Mouse (Mus musculus) forebrain, embryonic 15.5 days (tissue): Measurements from ENCODE around the gene Invs. TPM values are rescaled to one million over a fixed set of nuclear protein-coding genes. Genes with fewer than 3 reads are reported as not detected.

Experiments used
- ATAC-seq: fragments of 200-750 bp; cut with Nextera tagmentation; replicated peaks from 2 replicates; pipeline ENCODE4 v1.8.0; 2017; ENCODE audit warnings: mild to moderate bottlenecking, moderate TSS enrichment, moderate library complexity
- H3K27ac ChIP-seq: fragments of 300-500 bp; sonication (generic); replicated peaks from 2 replicates; pipeline ENCODE4 v1.5.1; 2015; ENCODE audit warnings: mild to moderate bottlenecking, inconsistent platforms
- H3K27me3 ChIP-seq: fragments of 300-500 bp; sonication (generic); 2 replicates; pipeline ENCODE4 v1.6.1; 2015; ENCODE audit warnings: inconsistent platforms
- H3K36me3 ChIP-seq: fragments of 300-500 bp; sonication (generic); 2 replicates; pipeline ENCODE4 v1.6.1; 2015; ENCODE audit warnings: mild to moderate bottlenecking, inconsistent platforms
- H3K4me1 ChIP-seq: fragments of 300-500 bp; sonication (generic); 2 replicates; pipeline ENCODE4 v1.6.1; 2015; ENCODE audit warnings: inconsistent platforms
- H3K4me2 ChIP-seq: fragments of 300-500 bp; sonication (generic); replicated peaks from 2 replicates; pipeline ENCODE4 v1.6.1; 2015; ENCODE audit warnings: mild to moderate bottlenecking, inconsistent platforms
- H3K4me3 ChIP-seq: fragments of 300-500 bp; sonication (generic); 2 replicates; pipeline ENCODE4 v1.5.1; 2015; ENCODE audit warnings: mild to moderate bottlenecking, inconsistent platforms
- H3K9ac ChIP-seq: fragments of 300-500 bp; sonication (generic); replicated peaks from 2 replicates; pipeline ENCODE4 v1.6.1; 2015; ENCODE audit warnings: mild to moderate bottlenecking, inconsistent platforms
- H3K9me3 ChIP-seq: fragments of 300-500 bp; sonication (generic); 2 replicates; pipeline ENCODE4 v1.6.1; 2016; ENCODE audit warnings: inconsistent platforms
- WGBS: fragments of 180-500 bp; shearing (Covaris S2); methylation state at CpG from one replicate; pipeline ENCODE4 v1.1.7; 2015; ENCODE audit warnings: mixed read lengths; 5-methylcytosine and 5-hydroxymethylcytosine counted together
- polyA plus RNA-seq: library from polyadenylated mRNA; unstranded; fragments of >200 nt; fragmentation: Nextera tagmentation; extraction: Ambion mirVana; gene quantifications from 2 replicates; pipeline ENCODE4 v1.2.1, GENCODE M21; 2015

The Invs gene
- polyA plus RNA-seq, 1 experiment from 2014 or later, result 7.4 TPM

DNA sequence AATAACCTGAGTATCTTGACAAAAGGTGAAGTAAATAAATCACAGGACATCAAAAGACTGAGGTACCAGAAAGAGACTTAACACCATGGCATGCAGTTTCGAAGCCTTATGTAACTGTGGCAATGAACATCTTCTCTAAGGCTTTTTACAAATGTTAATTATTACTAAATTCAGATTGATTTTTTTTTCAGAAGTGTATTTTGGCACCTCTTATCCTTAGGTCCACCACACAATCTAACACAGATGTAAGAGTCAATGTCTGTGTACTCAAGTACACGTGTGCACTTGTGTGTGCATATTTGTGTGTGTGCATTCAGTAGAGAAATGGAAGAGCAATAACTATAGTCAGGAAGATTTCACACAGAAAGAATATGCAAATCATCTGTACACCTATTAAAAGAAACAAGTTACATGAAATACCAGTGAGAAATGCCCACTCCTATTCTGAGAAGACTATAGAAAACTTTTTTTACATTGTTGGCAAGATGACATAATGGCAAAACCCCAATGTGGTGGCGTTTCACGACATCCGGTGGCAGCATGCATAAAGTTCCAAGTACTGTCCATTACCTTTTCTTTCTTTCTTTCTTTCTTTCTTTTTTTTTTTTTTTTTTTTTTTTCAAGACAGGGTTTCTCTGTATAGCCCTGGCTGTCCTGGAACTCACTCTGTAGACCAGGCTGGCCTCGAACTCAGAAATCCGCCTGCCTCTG is 6.3 kb upstream of the Invs start:
- H3K4me3 ChIP-seq, result no peak overlapping the region
- H3K27ac ChIP-seq, result no peak overlapping the region
- H3K9me3 ChIP-seq, result no peaks in the 10 kb centered on the region
- no peaks in the 10 kb centered on the region for H3K36me3 ChIP-seq
- H3K4me2 ChIP-seq, result no peak overlapping the region
- ATAC-seq, result no peak
- 97% methylated on average over 7 of the region's 7 CpGs for WGBS
- peaks cover 4% of the 10 kb centered on the region for H3K4me1 ChIP-seq
- H3K9ac ChIP-seq, result no peak overlapping the region
- H3K27me3 ChIP-seq, result no peaks in the 10 kb centered on the region

DNA sequence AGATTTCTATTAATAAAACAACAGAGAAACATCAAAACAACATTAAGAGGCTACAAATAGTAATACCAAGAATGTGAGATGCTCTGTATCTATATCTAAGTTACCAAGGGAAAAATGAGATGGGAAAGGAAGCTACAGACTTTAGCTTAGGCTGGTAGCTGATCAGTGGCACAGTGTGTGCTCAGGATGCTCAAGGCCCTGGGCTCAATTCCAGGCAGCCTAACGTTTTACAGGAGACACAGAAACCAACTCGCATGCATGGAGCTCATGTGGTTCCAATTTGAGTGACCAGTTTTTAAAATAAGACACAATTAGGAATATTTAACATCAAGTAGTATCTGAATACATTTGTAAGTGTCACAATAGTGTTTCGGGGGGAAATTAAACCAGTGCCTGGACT is 3.8 kb upstream of the Invs start:
- Histone ChIP-seq H3K4me3 (no peak overlapping the region), H3K27ac (no peak overlapping the region), H3K9ac (no peak overlapping the region), H3K36me3 (no peaks in the 10 kb centered on the region), H3K9me3 (no peaks in the 10 kb centered on the region), H3K4me1 (peaks cover 15% of the 10 kb centered on the region), H3K27me3 (no peaks in the 10 kb centered on the region), H3K4me2 (no peak overlapping the region)
- 86% methylated on average over 3 of the region's 3 CpGs for WGBS
- no peak for ATAC-seq

DNA sequence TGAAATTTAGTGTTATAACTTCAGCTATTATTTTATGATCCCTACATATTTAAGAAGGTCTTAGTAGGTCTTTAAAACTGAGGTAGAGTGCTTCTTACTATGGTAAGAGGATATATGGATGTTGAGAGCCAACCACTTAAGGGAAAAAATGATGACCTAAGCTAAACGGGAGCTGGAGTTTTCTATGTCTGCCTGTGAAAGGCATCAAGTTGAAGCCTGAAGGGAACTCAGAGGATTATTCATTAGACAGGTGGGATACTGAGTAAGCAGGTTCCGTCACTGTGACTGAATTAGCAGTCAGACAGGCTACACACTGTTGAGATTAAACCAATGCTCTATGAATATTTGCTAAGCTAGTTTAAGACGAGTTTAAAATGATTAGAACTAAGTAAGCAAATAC is 2.5 kb upstream of the Invs start:
- H3K36me3 ChIP-seq, result no peaks in the 10 kb centered on the region
- no peak for ATAC-seq
- no peak overlapping the region for H3K4me2 ChIP-seq
- peaks cover 13% of the 10 kb centered on the region for H3K4me1 ChIP-seq
- H3K27ac ChIP-seq, result no peak overlapping the region
- H3K9me3 ChIP-seq, result no peaks in the 10 kb centered on the region
- 85% methylated on average over 3 of the region's 3 CpGs for whole genome bisulfite sequencing
- H3K27me3 ChIP-seq, result no peaks in the 10 kb centered on the region
- no peak overlapping the region for H3K4me3 ChIP-seq
- H3K9ac ChIP-seq, result no peak overlapping the region

DNA sequence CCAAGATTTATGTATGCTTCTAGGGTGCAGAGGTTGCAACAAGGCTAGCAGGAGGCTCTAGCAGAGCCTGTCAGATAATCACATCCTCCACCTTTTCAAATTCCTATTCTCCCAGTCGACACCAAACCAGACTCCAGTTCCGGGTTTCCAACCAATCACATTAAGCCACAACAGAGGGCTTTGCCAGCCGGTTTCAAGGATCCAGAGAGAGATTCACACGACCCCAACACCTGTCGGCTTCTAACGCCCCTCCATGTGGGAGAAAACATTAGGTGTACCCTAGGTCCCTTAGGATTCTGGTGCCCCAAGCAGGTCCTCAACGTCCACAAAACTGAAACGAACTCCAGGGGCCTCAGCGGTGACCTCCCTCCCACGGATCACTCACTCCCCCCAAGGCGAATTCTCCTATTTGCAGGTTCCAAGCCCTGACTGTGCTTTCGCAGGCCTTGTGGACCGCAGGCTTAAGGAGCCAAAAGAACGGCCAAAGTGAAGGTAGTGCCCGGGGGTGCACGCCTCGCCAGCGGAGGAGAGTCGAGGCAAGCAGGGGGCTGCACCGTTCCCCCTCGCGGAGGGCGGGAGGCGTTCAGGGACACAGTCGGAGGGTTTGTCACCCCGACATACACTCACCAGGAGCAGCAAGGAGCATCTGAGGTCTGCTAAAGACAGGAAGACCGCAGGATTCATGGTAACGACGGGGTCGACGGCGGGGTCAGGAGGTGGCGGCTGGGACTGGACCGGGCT is 633 bp upstream of the Invs start:
- ATAC-seq, result peak; percentile 67; the same call in 1 of the 2 replicates
- H3K4me1 ChIP-seq, result peaks cover 13% of the 10 kb centered on the region
- peak overlapping the region; percentile 71 for H3K4me2 ChIP-seq
- H3K9me3 ChIP-seq, result no peaks in the 10 kb centered on the region
- H3K36me3 ChIP-seq, result no peaks in the 10 kb centered on the region
- H3K27ac ChIP-seq, result peak overlapping the region; percentile 60
- peak overlapping the region; percentile 82 for H3K4me3 ChIP-seq
- under 1% methylated on average over 34 of the region's 34 CpGs for WGBS
- peak overlapping the region; percentile 87 for H3K9ac ChIP-seq
- H3K27me3 ChIP-seq, result no peaks in the 10 kb centered on the region

DNA sequence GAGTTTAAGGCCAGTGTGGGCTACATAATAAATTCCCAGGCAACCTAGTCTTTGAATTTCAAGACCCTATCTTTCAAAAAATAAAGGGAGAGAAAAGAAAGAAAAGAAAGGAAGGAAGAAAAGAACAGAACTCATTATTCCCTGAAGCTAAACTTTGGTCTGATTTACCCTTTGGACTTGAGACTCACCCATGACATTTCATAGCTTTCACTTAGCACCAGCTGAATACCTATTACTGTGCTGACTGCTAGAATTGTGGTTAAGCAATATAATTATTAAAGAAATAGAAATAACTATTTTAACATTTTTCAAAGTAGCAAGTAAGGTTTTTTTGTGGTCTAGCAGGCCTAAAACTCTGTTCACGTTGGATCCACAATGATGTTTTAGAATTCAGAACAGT is 1.6 kb downstream of the Invs start:
- no peak for ATAC-seq
- no peak overlapping the region for H3K9ac ChIP-seq
- peaks cover 13% of the 10 kb centered on the region for H3K4me1 ChIP-seq
- no peak overlapping the region for H3K4me2 ChIP-seq
- no peaks in the 10 kb centered on the region for H3K36me3 ChIP-seq
- no peak overlapping the region for H3K4me3 ChIP-seq
- no peaks in the 10 kb centered on the region for H3K27me3 ChIP-seq
- 93% methylated on average over 1 of the region's 1 CpGs for WGBS
- H3K9me3 ChIP-seq, result no peaks in the 10 kb centered on the region
- no peak overlapping the region for H3K27ac ChIP-seq

DNA sequence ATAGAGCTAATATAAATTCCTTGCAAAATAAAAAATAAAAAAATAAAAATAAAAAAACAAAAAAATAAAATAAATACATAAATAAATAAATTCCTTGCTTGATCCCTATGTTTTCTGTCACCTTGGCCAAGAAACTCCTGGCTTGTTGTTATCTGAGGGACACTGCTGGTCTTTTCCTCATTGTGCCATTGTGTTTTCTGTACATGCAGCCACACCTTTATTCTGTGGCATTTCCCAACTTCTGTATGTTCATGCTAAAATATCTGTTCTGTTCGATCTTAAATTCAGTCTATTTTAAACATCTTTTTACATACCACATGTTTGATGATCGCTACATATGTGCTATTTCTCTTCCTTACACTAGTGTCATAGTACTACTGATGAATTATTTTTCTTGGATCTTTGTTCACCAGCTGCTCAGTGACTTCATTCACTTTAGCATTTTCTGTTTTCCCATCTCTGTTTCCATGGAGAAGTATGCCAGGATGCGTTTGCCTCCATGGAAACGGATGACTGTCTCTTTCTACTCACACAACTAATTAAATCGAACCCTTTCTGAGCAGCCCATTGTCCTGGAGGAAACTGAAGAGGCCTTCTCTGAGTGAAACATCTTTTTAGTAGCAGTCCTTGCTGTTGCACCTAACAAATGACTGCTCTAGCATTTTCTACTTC is 7.7 kb downstream of the Invs start:
- 18% methylated on average over 5 of the region's 5 CpGs for WGBS
- Histone ChIP-seq H3K27ac (peak overlapping the region; percentile 74), H3K36me3 (no peaks in the 10 kb centered on the region), H3K4me3 (no peak overlapping the region), H3K9ac (no peak overlapping the region), H3K4me1 (peaks cover 8% of the 10 kb centered on the region), H3K27me3 (no peaks in the 10 kb centered on the region), H3K4me2 (no peak overlapping the region; the same call in 1 of the 2 replicates), H3K9me3 (no peaks in the 10 kb centered on the region)
- peak; percentile 84 for ATAC-seq

DNA sequence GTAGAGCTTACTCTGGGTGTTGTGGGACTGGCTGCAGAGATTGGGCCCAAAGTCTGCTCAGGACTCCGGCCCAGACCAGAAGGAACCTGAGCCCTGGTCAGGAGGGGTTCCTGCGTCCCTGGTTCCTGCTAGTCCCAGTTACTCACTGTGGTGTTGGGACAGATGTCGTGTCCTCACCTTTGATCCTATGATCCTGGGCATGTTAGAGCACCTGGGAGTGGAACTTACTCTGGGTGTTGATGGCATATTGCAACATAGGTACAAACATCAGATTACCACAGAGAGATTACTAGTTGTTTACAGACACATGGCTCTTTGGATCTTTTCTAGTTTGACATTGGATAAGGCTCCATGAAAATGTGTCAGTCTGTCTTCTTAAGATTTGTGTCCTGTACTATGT is 35.3 kb downstream of the Invs start:
- WGBS, result 93% methylated on average over 3 of the region's 3 CpGs
- Histone ChIP-seq H3K9me3 (no peaks in the 10 kb centered on the region), H3K27ac (no peak overlapping the region), H3K4me3 (no peak overlapping the region), H3K4me2 (no peak overlapping the region), H3K27me3 (no peaks in the 10 kb centered on the region), H3K9ac (no peak overlapping the region), H3K36me3 (no peaks in the 10 kb centered on the region), H3K4me1 (no peaks in the 10 kb centered on the region)
- ATAC-seq, result no peak

DNA sequence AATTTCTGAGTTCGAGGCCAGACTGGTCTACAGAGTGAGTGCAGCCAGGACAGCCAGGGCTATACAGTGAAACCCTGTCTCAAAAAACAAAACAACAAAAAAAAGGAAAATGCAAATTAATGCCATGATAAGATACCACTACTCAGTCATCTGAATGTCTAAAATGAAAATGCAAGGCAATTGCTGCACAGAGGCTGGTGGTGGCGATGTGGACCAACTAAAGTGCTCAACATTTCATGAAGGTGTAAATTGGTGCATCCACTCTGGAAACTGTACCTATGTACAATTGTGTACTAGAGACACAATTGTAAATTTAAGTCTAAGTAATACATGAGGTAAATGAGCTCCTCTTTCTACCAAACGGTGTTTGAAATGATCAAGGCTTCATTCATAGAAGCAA is 36.5 kb downstream of the Invs start:
- no peak overlapping the region for H3K27ac ChIP-seq
- ATAC-seq, result no peak
- no peaks in the 10 kb centered on the region for H3K36me3 ChIP-seq
- WGBS, result 89% methylated on average over 3 of the region's 3 CpGs
- no peak overlapping the region for H3K4me2 ChIP-seq
- no peaks in the 10 kb centered on the region for H3K4me1 ChIP-seq
- no peak overlapping the region for H3K4me3 ChIP-seq
- H3K27me3 ChIP-seq, result no peaks in the 10 kb centered on the region
- no peak overlapping the region for H3K9ac ChIP-seq
- H3K9me3 ChIP-seq, result no peaks in the 10 kb centered on the region

DNA sequence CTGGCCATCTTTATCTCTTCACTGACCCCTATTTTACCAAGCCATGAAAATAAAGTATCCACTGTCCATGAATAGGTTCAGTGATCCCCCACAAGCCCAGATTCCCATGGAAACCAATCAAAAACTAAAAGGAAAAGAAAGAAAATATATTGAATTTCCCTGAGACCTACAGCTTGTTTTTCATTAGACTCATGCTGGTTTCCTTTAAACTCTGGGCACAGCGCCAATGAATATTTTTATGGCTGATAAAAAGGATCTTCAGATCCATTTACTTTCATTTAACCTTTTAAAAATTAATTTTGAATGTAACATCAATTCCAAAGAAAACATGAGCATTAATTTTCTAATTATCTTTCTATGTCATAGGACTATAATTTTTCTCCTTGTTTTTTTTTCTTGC is 41.7 kb downstream of the Invs start:
- H3K9me3 ChIP-seq, result no peaks in the 10 kb centered on the region

DNA sequence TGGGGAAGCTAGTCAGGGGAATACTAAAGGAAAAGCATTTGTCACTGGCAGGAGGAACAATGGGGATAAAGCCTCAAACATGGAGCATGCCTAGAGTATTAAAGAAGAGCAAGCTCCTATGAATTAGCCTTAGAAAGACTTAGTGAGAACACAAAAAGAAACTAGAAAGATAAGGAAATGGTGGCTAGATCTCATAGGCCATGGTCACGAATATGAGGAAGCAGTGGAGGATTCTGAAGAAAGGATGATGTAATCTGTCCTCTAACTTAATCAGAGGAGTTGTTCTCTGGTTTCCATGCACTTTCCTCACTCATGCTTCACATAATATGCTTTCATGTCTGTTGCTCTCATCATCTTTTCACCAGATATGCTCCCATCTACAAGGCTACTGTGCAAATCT is 42.5 kb downstream of the Invs start:
- H3K27ac ChIP-seq, result no peak overlapping the region
- H3K9me3 ChIP-seq, result no peaks in the 10 kb centered on the region
- H3K4me1 ChIP-seq, result no peaks in the 10 kb centered on the region
- no peak overlapping the region for H3K4me3 ChIP-seq
- H3K27me3 ChIP-seq, result no peaks in the 10 kb centered on the region
- WGBS, result 47% methylated on average over 1 of the region's 1 CpGs
- no peak overlapping the region for H3K9ac ChIP-seq
- no peak overlapping the region for H3K4me2 ChIP-seq
- no peaks in the 10 kb centered on the region for H3K36me3 ChIP-seq
- no peak for ATAC-seq

More for the DNA sequence above, 41.7 kb downstream of the Invs start:
- Histone ChIP-seq H3K36me3 (no peaks in the 10 kb centered on the region), H3K4me1 (no peaks in the 10 kb centered on the region), H3K27ac (no peak overlapping the region), H3K9ac (no peak overlapping the region), H3K27me3 (no peaks in the 10 kb centered on the region), H3K4me2 (no peak overlapping the region), H3K4me3 (no peak overlapping the region)
- 74% methylated on average over 1 of the region's 1 CpGs for WGBS
- no peak for ATAC-seq

DNA sequence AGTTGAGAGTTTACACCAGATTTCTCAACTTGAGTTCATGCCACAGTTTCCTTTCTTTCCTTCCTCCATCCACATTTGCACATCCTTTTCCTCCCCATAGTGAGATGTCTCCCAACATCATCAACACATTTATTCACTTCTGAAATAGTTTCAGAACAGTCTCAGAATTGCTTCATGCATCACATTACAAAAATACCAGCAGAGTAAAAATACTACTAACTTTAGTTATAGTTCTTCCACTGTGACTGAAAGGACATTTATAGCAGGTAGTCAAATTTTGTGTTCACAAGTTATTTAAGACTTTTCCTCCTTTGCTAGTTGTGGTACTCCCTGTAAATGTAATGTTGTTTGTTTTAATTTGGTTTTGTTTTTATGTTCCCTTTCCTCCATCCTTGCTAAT is 47.6 kb downstream of the Invs start:
- Histone ChIP-seq H3K36me3 (no peaks in the 10 kb centered on the region), H3K4me2 (no peak overlapping the region), H3K9me3 (no peaks in the 10 kb centered on the region), H3K9ac (no peak overlapping the region), H3K27ac (no peak overlapping the region), H3K4me3 (no peak overlapping the region), H3K4me1 (no peaks in the 10 kb centered on the region), H3K27me3 (no peaks in the 10 kb centered on the region)
- ATAC-seq, result no peak

DNA sequence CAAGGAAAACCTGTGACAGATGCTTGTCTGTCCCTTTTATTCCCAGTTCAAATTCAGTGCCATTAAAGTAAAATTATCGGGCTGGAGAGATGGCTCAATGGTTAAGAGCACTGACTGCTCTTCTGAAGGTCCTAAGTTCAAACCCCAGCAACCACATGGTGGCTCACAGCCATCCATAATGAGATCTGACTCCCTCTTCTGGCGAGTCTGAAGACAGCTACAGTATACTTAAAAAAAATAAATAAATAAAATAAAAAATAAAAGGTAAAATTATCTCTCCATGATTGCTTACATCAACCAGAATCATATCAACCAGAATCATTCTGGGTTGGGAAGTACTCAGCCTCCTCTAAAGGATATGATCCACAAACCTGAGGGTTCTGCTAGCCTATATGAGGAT is 48.5 kb downstream of the Invs start:
- H3K4me1 ChIP-seq, result no peaks in the 10 kb centered on the region
- no peak overlapping the region for H3K9ac ChIP-seq
- H3K9me3 ChIP-seq, result no peaks in the 10 kb centered on the region
- H3K27ac ChIP-seq, result no peak overlapping the region
- no peak overlapping the region for H3K4me3 ChIP-seq
- 63% methylated on average over 2 of the region's 2 CpGs for WGBS
- ATAC-seq, result no peak
- no peaks in the 10 kb centered on the region for H3K36me3 ChIP-seq
- no peak overlapping the region for H3K4me2 ChIP-seq
- no peaks in the 10 kb centered on the region for H3K27me3 ChIP-seq
